Mouse (Mus musculus) R1 (cell line): ENCODE data around the gene 5730596B20Rik.

Experiments
- DNase-seq: peaks from one replicate; pipeline ENCODE4 v3.0.0-alpha.2; 2018; ENCODE audit warnings: low read depth, low spot score

The 5730596B20Rik gene

DNA sequence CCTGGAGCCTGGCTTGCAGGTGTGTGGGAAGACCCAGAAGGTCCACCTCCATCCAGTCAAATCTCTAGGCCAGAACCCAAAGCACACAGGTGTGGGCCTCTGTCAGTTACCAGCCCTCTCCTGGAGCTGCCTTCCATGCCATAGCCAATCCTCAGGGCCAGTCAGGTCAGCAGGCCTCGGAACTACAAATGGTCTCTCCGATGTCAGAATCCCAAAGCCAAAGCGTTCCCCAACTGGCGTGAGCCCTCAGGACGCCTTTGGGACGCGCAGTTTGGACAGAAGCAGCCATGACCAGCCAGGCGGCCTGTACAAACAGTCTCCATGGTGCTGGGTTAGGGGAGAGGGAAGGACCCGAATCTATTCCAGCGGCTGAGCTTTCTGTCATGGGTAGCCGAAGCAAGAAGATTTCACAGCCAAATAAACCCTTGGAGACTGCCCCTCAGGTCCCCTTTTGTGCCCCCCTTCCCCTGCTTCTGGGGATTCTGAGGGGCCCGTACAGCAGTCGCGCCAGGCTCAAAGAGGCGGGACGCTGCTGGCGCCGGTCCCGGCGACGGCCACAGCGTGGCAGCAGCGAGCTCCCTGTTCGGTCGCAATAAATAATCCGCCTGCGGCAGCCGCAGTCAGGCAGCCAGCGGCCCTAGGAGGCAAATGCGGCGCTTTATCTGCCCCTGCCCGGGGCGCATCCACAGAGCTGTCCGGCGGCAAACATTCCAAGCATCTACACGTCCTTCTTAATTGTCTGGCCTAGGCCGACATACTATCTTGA lies 34.1 kb downstream of the 5730596B20Rik start:
- DNase-seq, result peak; percentile 79

DNA sequence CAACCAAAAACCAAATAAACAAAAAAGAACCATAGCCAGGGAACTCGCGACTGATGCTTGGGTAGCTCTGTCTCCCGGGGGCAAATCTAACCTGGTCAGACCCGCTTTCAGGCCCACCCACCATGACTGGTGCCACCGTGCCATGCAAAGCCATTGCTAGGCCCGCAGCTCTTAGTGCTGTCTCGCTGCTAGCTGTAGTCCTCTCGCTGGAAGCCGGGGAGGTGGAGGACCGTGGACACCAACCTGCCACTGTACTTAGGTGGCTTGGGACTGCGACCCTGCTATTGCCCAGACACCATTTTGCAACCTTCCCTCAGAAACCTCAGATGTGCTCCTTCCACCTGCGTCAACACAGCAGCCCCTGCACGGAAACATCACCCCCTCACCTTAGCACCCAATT lies 34.7 kb downstream of the 5730596B20Rik start:
- peak; percentile 33 for DNase-seq

DNA sequence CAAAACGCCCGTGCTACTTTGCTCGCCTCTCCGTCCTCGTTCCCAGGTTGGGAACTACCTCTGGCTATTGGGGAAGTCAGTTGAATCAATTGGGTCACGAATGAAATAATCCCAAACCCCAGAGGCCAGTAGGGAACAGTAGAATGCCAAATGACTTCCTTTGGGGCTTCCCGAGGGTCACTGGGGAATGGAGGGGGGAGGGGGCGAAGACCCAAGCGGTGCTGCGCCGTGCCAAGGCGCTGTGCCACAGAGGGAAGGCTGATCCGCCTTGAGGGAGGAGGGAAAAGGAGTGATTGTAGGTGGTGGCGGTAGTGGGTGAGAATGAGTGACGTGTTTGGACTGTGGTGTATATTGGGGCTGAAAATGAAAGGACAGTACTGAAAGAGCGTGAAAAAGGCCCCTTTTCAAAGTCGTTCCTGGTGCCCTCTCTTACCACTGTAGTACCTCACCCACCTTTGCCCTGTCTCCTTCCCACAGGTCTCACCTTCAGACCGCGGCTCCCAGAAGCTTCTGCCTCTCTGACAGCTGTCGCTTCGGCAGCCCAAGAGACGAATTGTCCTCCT lies 35.3 kb downstream of the 5730596B20Rik start:
- peak; percentile 29 for DNase-seq

DNA sequence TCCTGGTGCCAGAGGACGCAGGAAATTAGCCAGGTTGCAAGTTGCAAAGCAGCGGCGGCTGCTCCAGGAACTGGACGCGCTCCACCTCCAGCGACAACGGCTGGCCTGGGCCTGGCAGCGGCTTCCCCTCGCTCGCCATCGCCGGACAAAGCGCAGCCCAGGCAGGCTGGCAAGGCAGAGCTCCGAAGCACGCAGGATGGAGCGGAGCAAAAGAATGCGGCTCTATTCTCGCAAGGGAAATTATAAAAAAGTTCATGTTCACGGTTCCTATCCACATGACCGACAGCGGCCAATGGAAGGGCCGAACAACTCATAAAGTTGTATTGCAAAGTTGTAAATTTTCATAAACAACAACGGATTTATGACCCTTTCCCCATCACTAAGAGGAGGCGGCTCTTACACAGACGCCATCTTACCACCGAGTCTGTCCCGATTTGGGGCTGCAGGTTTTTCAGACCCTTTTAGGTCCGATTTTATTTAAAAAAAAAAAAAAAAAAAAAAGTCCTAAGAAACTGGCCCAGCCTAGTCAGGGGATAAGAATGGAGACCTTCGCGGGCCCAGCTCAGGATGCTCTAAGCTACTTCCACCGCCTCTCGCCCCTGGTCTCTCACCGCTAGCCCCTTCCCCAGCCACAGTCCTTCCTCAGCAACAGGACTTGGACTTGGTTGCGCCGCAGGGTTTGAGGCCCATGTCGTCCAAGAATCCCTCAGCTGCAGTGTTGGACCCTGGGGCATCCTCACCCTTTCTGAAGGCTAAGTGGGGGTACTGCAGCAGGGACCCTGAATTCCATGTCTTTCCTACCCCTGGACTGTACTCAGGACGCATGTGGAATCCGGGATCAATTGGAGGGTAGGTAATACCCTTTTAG lies 36.1 kb downstream of the 5730596B20Rik start, which contains the start of the genes Hoxa3 and Gm28308:
TSS of gene Hoxa3 (minus strand) at position 218 of the 868 bp plus-strand sequence.
TSS of gene Gm28308 (minus strand) at position 221 of the 868 bp plus-strand sequence.
- no peak for DNase-seq

DNA sequence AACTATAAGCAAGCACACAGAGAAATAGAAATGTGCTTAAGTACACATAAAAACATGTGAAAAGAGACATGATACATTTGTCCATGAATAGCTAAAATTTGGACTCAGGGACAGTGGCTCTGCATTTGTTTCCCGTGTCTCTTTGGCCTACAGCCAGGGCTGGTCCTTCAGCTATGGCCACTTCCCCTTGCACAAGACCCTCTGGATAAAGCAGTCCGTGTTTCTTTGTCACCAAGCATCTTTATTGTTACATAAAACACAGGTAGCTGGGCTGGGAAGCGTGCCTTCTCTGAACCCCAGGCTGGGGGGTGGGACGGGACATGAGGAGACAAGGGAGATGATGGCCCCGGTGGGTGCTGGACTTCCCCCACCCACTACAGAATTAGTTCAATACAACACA lies 37.0 kb downstream of the 5730596B20Rik start:
- no peak for DNase-seq

DNA sequence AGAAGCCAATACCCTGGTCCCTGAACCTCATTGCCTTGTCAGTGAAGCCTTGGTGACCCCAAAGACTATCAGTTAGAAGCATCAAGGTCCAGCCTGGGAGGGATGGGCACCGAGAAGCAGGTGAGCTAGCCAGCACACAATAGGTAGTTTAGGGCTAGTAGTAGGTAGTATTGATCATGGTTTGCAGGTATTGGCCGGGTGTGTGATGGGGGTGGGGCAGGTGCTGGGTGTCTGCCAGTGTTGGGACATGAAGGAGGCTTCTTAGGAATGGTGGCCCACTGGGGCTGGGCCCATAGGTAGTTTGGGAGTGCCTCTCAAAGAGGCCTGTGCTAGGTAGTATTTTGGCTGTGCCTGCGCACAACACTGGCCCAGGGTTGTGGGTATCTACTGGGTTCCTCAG lies 37.8 kb downstream of the 5730596B20Rik start:
- no peak for DNase-seq

DNA sequence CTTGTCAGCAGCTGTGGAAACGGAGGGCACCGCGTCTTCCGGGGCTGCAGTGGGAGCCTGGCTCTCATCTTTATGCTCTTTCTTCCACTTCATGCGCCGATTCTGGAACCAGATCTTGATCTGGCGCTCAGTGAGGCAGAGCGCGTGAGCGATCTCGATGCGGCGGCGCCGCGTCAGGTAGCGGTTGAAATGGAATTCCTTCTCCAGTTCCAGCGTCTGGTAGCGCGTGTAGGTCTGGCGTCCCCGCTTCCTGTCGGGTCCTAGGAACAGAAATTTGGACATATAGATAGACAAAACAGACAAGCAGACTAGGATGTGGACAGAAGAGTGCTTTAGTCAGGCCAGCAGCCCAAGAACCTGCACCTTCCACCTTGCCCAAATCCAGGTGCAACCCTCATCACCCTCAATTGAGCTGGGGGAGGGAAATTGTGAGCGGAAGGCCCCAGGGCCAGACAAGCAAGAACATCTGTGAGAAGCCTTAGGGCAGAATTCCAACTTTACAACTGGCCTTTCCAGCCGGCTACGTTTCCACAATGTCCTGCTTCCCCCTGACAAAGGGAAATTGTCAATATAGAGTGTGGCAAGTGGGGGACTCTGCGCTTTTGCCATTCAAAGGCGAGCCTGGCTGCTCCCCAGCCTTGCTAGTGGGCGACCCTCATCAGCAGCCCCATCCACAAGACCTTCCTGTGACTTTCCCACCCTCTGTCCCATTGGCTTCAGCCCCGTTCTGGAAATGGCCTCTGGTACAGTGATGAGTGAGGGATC lies 38.7 kb downstream of the 5730596B20Rik start:
- DNase-seq, result peak; percentile 40

DNA sequence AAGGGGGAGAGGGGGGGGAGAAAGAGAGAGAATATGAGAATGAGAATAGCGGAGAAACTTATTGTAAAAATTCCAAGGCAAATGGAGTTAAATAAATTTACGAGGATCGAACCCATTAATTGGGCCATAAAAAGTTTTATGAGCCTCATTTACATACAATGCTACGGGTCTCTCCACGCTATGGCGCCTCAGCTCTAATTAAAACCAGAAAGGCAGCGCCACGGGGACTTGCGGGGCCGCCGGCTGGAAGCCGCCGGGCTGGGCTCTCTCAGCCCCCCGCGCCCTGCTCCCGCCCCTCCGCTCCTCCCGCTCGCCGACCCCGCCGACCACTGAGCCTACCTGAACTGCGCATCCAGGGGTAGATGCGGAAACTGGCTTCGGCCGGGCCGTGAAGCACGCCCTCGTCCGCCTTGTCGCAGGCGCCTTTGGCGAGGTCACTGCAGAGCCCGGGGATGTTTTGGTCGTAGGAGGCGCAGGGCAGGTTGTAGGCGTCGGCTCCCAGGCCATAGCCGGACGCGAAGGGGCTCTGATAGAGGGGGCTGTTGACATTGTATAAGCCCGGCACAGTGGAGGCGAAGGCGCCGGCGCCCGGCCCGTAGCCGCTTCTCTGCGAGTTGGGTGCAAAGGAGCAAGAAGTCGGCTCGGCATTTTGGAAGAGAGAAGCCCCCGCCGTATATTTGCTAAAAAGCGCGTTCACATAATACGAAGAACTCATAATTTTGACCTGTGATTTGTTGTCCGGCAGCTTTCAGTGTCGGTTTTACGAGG lies 39.6 kb downstream of the 5730596B20Rik start:
- DNase-seq, result no peak

DNA sequence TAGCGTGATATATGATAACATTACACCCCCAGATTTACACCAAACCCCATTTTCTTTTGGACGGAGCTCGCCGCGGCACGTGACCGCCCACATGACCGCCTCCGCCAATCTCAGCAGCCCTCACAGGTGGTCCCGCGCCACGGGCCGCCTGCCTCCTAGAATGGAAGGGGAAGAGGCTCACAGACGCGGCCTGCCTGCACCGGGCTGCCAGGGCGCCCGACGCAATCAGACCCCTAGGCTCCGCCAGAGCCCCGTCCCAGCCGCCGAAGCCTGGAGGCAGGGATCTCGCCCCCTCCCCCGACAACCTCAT lies 40.1 kb downstream of the 5730596B20Rik start:
- DNase-seq, result peak; percentile 81

DNA sequence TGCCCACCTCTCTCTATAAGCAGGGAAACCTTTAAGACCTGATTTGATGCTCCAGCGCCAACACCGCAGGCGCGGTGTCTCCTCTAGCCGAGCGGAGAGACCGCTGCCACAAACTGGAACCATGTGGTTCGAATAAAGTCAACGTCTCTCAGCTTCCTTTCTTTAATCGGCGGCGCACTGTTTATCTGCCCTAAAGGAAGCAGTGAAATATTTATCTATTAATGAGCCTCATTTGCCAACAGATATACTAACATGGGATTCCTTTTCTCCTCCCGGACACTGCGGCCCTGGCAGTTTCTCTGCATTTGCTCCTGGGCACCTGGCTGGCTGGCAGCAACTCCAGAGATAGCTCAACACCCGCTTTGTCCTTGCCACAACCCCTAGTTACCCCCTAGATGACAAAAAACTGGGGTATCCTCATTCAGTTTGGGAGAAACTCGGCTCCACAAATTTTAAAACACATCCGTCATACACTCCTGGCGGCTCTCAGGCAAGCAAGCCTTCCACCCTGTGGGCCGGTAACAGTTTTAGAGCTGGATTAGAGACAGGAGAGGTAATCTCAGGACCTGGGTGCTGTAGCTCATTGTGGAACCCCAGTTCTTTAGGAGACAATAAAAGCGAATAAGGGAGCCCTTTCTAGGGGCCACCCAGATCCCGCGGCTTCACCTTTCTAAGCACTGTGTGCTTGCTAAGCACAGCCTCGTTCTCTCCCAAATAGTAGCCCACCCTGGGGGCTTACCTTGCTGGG lies 40.8 kb downstream of the 5730596B20Rik start:
- DNase-seq, result peak; percentile 53

DNA sequence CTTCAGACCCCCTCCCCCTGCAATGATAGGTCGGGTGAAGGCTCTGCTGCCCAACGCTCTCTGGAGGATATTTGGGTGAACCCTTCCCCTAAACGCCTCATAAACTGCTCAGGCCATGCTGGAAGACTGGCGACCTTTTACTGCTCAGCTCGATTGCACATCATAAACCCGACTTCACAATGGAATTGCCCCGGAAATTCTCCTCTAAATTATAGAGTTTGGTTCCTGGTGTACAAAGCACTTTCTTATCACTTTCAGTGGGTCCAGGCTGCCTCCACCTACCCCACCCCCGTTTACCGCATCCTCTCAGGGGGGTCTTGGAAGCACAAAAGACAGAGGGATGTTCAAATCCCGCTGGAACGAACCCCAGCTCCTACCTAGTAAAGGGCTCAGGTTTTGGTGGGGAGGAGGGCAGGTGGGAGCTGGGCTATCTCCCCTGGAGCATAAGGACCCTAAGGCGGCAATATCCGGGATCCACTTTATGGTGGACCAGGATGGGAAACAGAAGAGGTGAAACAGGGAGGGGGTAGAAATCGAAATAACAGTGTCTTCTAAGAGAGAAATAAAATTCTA lies 41.4 kb downstream of the 5730596B20Rik start:
- no peak for DNase-seq

DNA sequence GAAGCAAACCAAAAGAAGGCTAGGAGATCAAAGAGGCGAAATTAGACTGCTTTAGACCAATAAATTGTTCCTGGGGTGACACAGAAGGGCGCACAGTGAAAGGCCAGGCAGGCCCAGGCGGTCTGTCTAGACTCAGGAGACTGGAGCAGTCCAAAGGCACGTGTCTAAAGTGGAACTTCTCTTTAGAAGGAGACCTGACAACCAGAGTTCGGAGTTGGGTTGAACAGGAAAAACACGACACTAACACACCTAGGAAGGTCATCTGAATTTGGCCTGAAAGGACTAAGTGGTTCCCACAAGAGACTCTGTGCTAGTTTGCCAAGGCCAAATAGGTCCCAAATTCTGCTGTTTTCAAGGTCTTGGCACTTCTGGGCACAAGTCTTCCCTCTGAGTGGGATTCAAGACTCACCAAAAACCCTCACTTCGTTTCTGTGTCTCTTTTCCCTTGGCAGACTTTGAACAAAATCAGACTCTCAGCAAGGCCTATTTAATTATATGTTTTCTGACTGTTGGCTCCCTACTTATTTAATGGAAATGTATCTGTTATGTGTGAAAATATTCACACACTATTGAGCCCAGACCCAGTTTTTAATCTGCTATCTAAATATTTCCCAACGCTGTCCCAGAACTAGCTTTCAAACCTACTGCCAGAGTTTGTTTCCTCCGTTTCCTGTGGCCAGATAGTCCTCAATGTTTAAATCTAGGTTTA lies 42.1 kb downstream of the 5730596B20Rik start:
- no peak for DNase-seq

DNA sequence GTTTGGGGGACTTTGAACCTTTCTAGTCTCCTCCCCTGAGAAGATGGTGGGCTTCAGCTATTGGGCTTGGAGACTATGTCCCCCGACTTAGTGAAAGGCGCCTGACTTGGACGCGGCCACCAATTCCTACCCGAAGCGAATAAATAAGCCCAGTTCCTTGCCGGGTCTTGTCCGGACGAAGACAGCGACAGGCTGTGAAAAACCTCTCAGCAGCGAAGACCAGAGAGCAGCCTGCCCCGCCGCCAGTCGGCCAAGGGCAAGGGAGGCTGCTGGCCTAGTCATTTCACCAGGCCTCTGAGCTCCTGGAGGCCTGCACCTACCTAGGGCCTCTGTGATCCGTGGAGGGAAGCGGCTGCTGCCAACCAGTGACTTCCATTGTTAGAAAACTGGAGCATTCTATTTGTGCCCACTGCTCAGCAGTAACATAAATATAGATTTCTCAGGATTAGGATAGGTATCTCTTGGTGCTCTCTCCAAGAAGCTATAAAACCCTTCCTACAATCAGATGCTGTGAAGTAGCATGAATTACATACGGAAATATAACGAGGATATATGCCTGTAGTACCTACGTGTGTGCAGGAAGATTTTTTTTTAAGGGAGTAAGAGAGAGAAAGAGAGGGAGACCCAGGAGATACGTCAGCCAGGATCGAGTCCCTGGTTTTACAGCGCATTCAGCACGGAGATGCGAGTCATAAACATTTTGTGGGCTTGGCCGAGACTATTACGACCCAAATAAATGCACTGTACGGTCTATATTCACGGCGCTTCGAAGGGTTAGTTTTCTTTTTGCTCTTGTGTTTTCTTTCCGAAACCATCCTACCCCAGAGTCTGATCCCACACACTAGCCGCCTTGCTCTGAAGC lies 42.9 kb downstream of the 5730596B20Rik start:
- DNase-seq, result no peak

DNA sequence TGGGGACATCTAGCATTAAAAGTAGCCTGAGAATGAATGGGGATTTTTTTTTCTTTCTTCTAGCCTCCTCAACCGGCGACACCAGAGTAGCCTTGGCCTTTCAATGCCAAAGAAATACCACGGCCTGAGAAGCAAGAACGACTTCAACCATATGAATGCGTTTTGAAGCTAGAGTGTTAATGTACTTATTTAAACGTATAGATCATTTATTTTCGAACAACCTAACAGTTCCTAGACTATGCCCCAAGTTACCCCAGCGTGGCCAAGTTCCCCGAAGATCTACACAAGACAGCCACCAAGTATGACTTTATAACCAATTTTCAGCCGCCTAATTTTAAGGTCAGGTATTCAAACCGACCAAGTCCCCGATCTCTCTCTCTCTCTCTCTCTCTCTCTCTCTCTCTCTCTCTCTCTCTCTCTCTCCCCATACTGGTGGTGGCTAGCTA lies 43.6 kb downstream of the 5730596B20Rik start:
- no peak for DNase-seq

DNA sequence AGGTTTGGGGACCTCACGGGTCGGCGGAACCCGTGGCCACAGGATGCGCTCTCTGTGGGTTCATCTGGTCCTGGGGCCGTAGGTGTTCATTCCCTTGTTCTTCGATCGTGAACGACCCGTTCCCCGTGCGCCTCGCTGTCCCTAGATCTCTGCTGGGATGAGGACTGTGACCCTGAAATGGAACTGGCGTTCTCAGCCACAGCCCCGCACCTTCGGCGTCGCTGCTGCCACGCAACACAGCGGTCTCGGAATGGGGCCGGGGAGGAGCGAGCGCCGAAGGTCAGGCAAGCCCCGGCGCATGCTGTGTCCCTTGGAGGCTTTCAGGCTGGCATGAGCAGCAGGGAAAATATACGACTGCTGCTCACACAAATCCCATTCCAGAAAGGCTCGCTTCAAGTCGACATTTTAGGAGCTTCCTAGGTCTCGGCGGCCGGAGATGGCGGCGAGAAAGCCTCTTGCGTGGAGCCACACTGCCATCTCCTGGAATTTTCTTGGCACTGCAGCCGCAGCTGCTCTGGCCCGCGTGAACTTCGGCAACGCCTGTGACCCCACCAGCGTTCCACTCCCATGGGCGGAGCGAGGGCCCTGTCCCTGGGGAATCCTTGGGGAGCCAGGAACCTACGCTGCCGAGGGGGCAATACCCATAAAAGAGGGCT lies 44.2 kb downstream of the 5730596B20Rik start, which contains the start of gene Hoxa7:
TSS of gene Hoxa7 (minus strand) at position 518 of the 656 bp plus-strand sequence.
- peak; percentile 88 for DNase-seq

DNA sequence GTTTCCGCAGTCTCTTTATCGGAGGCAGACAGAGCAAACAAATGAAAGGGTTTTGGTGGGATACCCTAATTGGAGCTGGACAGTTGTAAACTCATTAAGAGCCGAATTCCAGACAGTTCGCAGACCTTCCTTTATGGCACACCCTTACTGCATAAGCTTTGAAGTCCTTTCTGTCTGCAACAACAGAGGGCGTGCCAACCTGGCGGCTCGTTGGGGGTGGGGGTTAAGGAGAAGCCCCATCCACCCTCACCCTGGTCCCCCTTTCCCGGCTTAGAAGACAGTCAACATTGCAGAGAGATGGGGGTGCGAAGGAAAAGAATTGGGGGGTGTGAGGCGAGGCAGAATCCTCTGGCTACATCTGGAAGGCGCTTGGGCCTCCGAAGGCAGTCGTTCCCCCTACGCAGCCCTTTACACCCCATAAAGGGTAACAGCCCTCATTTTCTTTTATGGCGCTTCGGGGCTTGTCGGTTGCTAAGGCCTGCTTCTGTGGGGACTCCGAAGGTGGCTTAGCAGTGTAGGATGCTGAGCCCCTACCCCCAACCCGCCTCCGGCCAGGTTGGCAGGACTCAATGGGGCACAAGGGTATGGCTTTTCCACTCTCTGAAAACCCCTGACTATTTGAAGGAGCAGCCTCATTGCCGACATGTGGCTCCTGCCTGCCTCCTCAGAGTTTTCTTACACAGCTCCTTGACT lies 44.8 kb downstream of the 5730596B20Rik start:
- DNase-seq, result peak; percentile 23

DNA sequence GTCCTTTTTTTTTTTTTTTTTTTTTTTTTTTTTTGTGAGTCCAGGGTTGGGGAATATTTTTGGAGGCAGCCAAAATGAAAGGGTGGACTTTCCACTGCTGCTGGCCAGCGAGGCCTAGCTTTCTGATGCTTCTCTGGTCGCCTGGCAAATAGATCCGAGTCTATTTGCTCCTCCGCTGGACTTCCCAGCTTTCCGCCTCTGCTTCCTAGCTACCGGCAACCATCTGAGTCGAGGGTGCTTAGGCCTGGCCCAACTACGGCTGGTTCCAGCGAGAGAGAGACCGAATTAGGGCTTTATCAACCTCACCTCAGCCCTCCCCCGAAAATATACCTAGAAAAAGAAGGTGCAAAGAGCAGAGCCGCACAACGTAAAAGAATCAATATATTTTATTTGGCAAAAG lies 45.4 kb downstream of the 5730596B20Rik start:
- no peak for DNase-seq
